In the genomic region with DNA sequence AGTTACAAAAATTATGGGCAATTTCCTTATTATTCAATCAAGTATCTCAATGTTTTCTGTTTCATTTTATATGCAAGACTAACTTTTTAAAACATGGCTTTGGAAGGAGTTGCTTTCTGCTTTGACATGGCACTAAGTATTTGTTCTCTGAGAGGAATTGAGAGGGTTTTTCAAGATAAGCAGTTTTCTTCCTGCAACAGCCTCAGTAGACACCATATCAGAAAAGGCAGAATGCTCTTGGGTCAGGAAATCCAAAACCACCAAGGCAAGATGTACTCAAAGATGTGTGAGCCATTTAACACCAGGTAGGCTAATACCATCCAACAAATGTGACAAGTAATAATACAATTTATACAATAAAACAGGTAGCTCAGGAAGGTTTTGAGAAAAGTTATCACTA, we compare ENCODE assay signal across 26 mouse cellular contexts.
"Had no signal": no experiment of that assay in that cellular context is flagged by ENCODE, and none has a peak within 500 bp of the region (broad histone marks: within the 10 kb centered on the region; RNA-seq: fewer than 3 reads in every experiment).

No protein-coding gene starts in this region.

- H3K27me3 ChIP-seq: heart, embryonic 13.5 days; heart, embryonic 15.5 days; hindbrain, embryonic 12.5 days; intestine, embryonic 15.5 days; limb, embryonic 12.5 days had no signal

- H3K36me3 ChIP-seq: heart, embryonic 13.5 days; heart, embryonic 15.5 days; hindbrain, embryonic 10.5 days; hindbrain, embryonic 12.5 days; intestine, embryonic 15.5 days; limb, embryonic 10.5 days; limb, embryonic 12.5 days had no signal

- DNase-seq: gastrocnemius, adult 2 months; gastrocnemius, postnatal 10 days; gastrocnemius, postnatal 36 days; heart, adult 11 months; heart, adult 2 months; heart, postnatal 14 days; heart, postnatal 36 days; kidney, adult 18-20 months; kidney, adult 8-10 months; kidney, postnatal 10 days; kidney, postnatal 25 days; kidney, postnatal 4 days; liver had no signal

- H3K9me3 ChIP-seq: heart, embryonic 13.5 days; heart, embryonic 15.5 days; hindbrain, embryonic 10.5 days; hindbrain, embryonic 12.5 days; intestine, embryonic 15.5 days; limb, embryonic 10.5 days; limb, embryonic 12.5 days had no signal

- H3K9ac ChIP-seq: heart, embryonic 13.5 days; heart, embryonic 15.5 days; hindbrain, embryonic 12.5 days; hindbrain, embryonic 14.5 days; intestine, embryonic 15.5 days; limb, embryonic 12.5 days had no signal

- ATAC-seq: hindbrain, embryonic 16.5 days; inflammation-experienced regulatory T-cells, adult 6 months; intestine, embryonic 15.5 days; intestine, postnatal 0 days had no signal

- H3K27ac ChIP-seq: gastrocnemius, adult 2 months; heart, adult 2 months; heart, embryonic 13.5 days; heart, embryonic 15.5 days; hindbrain, embryonic 10.5 days; hindbrain, embryonic 12.5 days; hindbrain, embryonic 14.5 days; intestine, embryonic 15.5 days; layer of hippocampus, adult 2 months; left cerebral cortex, adult 2 months; limb, embryonic 10.5 days; limb, embryonic 12.5 days had no signal

- H3K4me3 ChIP-seq: gastrocnemius, adult 2 months; heart, adult 2 months; heart, embryonic 13.5 days; heart, embryonic 15.5 days; hindbrain, embryonic 10.5 days; hindbrain, embryonic 12.5 days; intestine, embryonic 15.5 days; layer of hippocampus, adult 2 months; left cerebral cortex, adult 2 months; limb, embryonic 10.5 days; limb, embryonic 12.5 days had no signal

- H3K4me1 ChIP-seq: heart, embryonic 13.5 days; heart, embryonic 15.5 days; hindbrain, embryonic 10.5 days; hindbrain, embryonic 12.5 days; intestine, embryonic 15.5 days; limb, embryonic 10.5 days; limb, embryonic 12.5 days had no signal
